Mouse (Mus musculus) urinary bladder, postnatal 14 days (tissue): ENCODE data around the gene Tnfaip8l1.

Source experiments
- DNase-seq: peaks from one replicate; pipeline ENCODE4 v3.0.0; 2021; ENCODE audit warnings: low spot score

Tnfaip8l1 gene

GRCm38 (mm10) chr17:56139355-56139754 is 22.9 kb upstream of the Tnfaip8l1 start:
- DNase-seq, result no peak

GRCm38 (mm10) chr17:56139858-56140595 is 22.2 kb upstream of the Tnfaip8l1 start, which contains the start of gene Sema6b:
Sema6b (minus strand) TSS chr17:56140343.
- DNase-seq, result peak; percentile 45

- no peak for DNase-seq
Measured at GRCm38 (mm10) chr17:56141702-56142605, 20.3 kb upstream of the Tnfaip8l1 start.

GRCm38 (mm10) chr17:56144546-56144945 is 17.7 kb upstream of the Tnfaip8l1 start:
- DNase-seq, result no peak

- DNase-seq, result no peak
Measured at GRCm38 (mm10) chr17:56146131-56146530, 16.1 kb upstream of the Tnfaip8l1 start.

GRCm38 (mm10) chr17:56147420-56147819 is 14.9 kb upstream of the Tnfaip8l1 start:
- no peak for DNase-seq

GRCm38 (mm10) chr17:56148280-56148679 is 14.0 kb upstream of the Tnfaip8l1 start:
- no peak for DNase-seq

- no peak for DNase-seq
Measured at GRCm38 (mm10) chr17:56148790-56149618, 13.3 kb upstream of the Tnfaip8l1 start.

GRCm38 (mm10) chr17:56149897-56150296 is 12.4 kb upstream of the Tnfaip8l1 start:
- no peak for DNase-seq

GRCm38 (mm10) chr17:56153643-56154042 is 8.6 kb upstream of the Tnfaip8l1 start:
- DNase-seq, result peak; percentile 47

GRCm38 (mm10) chr17:56159729-56160128 is 2.5 kb upstream of the Tnfaip8l1 start:
- peak; percentile 51 for DNase-seq

GRCm38 (mm10) chr17:56163523-56164102 is 1.3 kb downstream of the Tnfaip8l1 start:
- no peak for DNase-seq

- no peak for DNase-seq
Measured at GRCm38 (mm10) chr17:56164510-56164909, 2.2 kb downstream of the Tnfaip8l1 start.

GRCm38 (mm10) chr17:56165671-56166070 is 3.4 kb downstream of the Tnfaip8l1 start:
- no peak for DNase-seq

- DNase-seq, result no peak
Measured at GRCm38 (mm10) chr17:56169830-56170229, 7.6 kb downstream of the Tnfaip8l1 start.

GRCm38 (mm10) chr17:56170636-56171035 is 8.4 kb downstream of the Tnfaip8l1 start:
- no peak for DNase-seq

- DNase-seq, result no peak
Measured at GRCm38 (mm10) chr17:56171456-56171855, 9.2 kb downstream of the Tnfaip8l1 start.

- DNase-seq, result no peak
Measured at GRCm38 (mm10) chr17:56171881-56172280, 9.6 kb downstream of the Tnfaip8l1 start.

- DNase-seq, result no peak
Measured at GRCm38 (mm10) chr17:56173401-56174046, 11.2 kb downstream of the Tnfaip8l1 start.

- no peak for DNase-seq
Measured at GRCm38 (mm10) chr17:56175416-56175815, 13.1 kb downstream of the Tnfaip8l1 start.
